Mouse (Mus musculus): ENCODE measurements at regions not wholly inside any gene's neighbourhood (a gene's known extent, or its start where the extent isn't known, plus 50 kb on each side); places are given as distances from the start of the nearest gene placed in this dataset.

DNA sequence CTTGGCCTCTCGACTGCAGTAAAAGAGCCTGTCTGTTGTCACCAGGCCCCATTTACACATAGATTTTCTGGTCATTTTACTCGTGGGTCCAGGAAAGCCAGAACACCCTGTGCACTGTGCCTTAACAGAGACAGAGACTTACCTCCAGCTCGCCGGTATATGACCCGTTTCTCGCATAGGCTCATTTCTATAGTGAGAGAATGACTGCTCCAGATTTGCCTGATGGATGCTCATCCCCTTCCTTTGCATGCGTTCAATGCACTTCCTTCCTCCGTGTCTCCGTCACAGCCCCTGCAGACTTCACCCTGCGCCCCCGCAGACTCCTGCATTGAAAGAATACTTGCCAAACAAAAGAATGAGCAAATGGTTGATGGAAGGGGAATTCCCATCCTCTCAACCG is 122.8 kb downstream of the Zfp365 start:
- Histone ChIP-seq H3K4me3 (ENCODE audit: low read depth, low read length) (no peak overlapping the region), H3K27me3 (ENCODE audit: insufficient read depth, low read length) (no peaks in the 10 kb centered on the region), H3K27ac (ENCODE audit: low read depth) (no peak overlapping the region), H3K36me3 (ENCODE audit: insufficient read depth) (no peaks in the 10 kb centered on the region), H3K9me3 (ENCODE audit: low read depth, low read length) (no peaks in the 10 kb centered on the region), H3K4me1 (ENCODE audit: insufficient read depth) (0 out of 2 replicates have a peak, but pooled peaks cover 6% of the 10 kb centered on the region), H3K4me2 (no peak overlapping the region), H3K9ac (no peak overlapping the region)
- WGBS = 67% methylated on average over 12 of the region's 12 CpGs
- ATAC-seq (ENCODE audit: insufficient read depth) = no peak
- TF ChIP-seq CTCF (IDR thresholded peaks at IDR 0.05; ENCODE audit: low read depth) = no peak
- peak; percentile 14 for DNase-seq

DNA sequence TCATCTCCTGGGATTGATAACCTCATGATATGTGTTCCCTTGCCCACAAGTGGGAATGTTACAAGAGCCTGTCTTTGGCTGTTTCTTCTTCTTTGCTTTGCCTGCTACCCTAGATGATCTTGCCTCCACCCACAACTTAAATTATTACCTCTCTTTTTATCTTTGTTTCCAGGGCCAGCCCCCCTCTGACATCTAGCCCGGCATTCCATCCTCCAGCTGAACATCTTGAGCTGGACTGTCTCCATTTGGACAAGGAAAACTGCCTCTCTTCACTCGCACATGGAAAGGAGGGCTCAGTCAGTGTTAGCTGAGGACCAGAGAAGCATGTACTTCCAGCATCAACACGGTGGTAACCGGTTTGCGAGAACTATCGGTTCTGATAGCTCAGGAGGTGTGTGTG is 124.3 kb downstream of the Zfp365 start:
- WGBS = 27% methylated on average over 6 of the region's 6 CpGs
- H3K27me3 ChIP-seq (ENCODE audit: insufficient read depth, low read length) = no peaks in the 10 kb centered on the region
- no peaks in the 10 kb centered on the region for H3K36me3 ChIP-seq (ENCODE audit: insufficient read depth)
- no peak for DNase-seq
- ATAC-seq (ENCODE audit: insufficient read depth) = peak; percentile 59; the same call in 1 of the 2 replicates
- 0 out of 2 replicates have a peak, but pooled peaks cover 6% of the 10 kb centered on the region for H3K4me1 ChIP-seq (ENCODE audit: insufficient read depth)
- no peak overlapping the region for H3K27ac ChIP-seq (ENCODE audit: low read depth)
- H3K9ac ChIP-seq = no peak overlapping the region
- H3K4me3 ChIP-seq (ENCODE audit: low read depth, low read length) = no peak overlapping the region
- H3K9me3 ChIP-seq (ENCODE audit: low read depth, low read length) = no peaks in the 10 kb centered on the region
- no peak for TF ChIP-seq CTCF (IDR thresholded peaks at IDR 0.05; ENCODE audit: low read depth)
- H3K4me2 ChIP-seq = 0 out of 2 replicates have a peak overlapping the region, but pooled peaks have one; percentile 4

DNA sequence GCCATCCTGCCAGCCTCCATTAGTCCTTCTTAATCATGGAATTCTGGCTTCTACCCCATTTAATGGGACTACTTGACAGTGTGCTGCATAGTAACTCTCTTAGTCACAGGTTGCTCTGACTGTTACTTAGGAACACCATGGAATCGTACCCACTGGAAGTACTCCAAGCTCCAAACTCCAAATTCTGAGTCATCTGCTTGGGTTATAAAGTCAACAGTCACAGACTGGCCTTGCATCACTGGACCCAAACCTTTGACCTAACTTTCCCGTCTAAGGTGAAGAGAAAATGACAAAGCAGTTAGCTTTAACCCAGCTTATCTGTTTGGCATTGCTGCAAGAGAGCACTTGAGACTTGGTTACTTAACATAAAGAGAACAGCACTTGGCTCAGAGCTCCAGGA is 126.9 kb downstream of the Zfp365 start:
- 0 out of 2 replicates have a peak, but pooled peaks cover 6% of the 10 kb centered on the region for H3K4me1 ChIP-seq (ENCODE audit: insufficient read depth)
- DNase-seq (no peak), ATAC-seq (ENCODE audit: insufficient read depth) (no peak)
- H3K4me3 ChIP-seq (ENCODE audit: low read depth, low read length) = no peak overlapping the region
- no peak overlapping the region for H3K4me2 ChIP-seq
- 49% methylated on average over 2 of the region's 2 CpGs for WGBS
- H3K9ac ChIP-seq = no peak overlapping the region
- H3K27me3 ChIP-seq (ENCODE audit: insufficient read depth, low read length) = no peaks in the 10 kb centered on the region
- no peak for TF ChIP-seq CTCF (IDR thresholded peaks at IDR 0.05; ENCODE audit: low read depth)
- no peak overlapping the region for H3K27ac ChIP-seq (ENCODE audit: low read depth)
- no peaks in the 10 kb centered on the region for H3K36me3 ChIP-seq (ENCODE audit: insufficient read depth)
- no peaks in the 10 kb centered on the region for H3K9me3 ChIP-seq (ENCODE audit: low read depth, low read length)

DNA sequence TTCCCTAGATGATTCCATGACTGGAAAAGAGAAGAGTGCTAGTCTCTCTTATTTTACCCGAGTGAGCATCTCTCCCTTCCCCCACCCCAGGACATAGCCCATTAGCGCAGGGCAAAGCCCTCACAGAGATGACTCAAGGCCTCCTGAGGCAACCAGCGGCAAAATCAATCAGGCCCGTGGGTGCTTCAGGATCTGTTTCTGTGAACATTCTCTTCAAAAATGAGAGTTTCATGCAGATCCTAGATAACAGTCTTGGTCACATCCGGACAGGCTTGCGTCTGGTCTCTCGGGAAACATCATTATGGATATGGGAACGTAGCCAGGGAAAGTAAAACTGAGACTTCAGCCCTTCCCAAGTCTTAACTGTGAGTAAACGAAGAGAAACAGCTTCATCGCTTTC is 134.1 kb downstream of the Zfp365 start:
- no peaks in the 10 kb centered on the region for H3K4me1 ChIP-seq (ENCODE audit: insufficient read depth)
- no peak for TF ChIP-seq CTCF (IDR thresholded peaks at IDR 0.05; ENCODE audit: low read depth)
- H3K27me3 ChIP-seq (ENCODE audit: insufficient read depth, low read length) = no peaks in the 10 kb centered on the region
- 0 out of 2 replicates have a peak overlapping the region, but pooled peaks have one; percentile 1 for H3K27ac ChIP-seq (ENCODE audit: low read depth)
- no peaks in the 10 kb centered on the region for H3K36me3 ChIP-seq (ENCODE audit: insufficient read depth)
- ATAC-seq (ENCODE audit: insufficient read depth) = no peak
- DNase-seq = peak; percentile 69
- H3K4me2 ChIP-seq = no peak overlapping the region
- H3K9me3 ChIP-seq (ENCODE audit: low read depth, low read length) = no peaks in the 10 kb centered on the region
- H3K4me3 ChIP-seq (ENCODE audit: low read depth, low read length) = no peak overlapping the region
- H3K9ac ChIP-seq = no peak overlapping the region
- WGBS = 61% methylated on average over 10 of the region's 10 CpGs

DNA sequence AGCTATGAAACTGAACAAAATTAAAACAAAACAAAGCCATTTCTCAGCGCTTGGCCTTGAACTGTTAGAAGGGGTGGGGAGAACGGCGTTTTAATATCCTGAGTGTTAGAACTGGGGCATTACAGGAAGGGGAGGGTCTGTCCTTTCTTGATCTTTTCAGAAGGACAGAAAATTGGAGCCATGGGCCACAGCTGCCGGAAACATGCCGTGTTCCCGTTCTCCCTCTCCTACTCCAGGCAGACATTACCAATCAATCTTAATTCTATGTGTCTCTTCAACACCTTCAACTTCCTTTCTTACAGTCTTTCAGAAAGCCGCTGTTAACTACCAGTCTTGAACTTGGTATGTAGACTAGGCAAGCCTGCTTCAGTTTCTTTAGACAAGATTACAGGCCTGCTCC is 134.7 kb downstream of the Zfp365 start:
- H3K27me3 ChIP-seq (ENCODE audit: insufficient read depth, low read length) = no peaks in the 10 kb centered on the region
- no peaks in the 10 kb centered on the region for H3K36me3 ChIP-seq (ENCODE audit: insufficient read depth)
- H3K9ac ChIP-seq = no peak overlapping the region
- H3K4me3 ChIP-seq (ENCODE audit: low read depth, low read length) = no peak overlapping the region
- no peak for TF ChIP-seq CTCF (IDR thresholded peaks at IDR 0.05; ENCODE audit: low read depth)
- no peak for ATAC-seq (ENCODE audit: insufficient read depth)
- no peak overlapping the region for H3K27ac ChIP-seq (ENCODE audit: low read depth)
- no peak overlapping the region for H3K4me2 ChIP-seq
- H3K9me3 ChIP-seq (ENCODE audit: low read depth, low read length) = no peaks in the 10 kb centered on the region
- no peaks in the 10 kb centered on the region for H3K4me1 ChIP-seq (ENCODE audit: insufficient read depth)
- DNase-seq = no peak
- WGBS = 83% methylated on average over 7 of the region's 7 CpGs

DNA sequence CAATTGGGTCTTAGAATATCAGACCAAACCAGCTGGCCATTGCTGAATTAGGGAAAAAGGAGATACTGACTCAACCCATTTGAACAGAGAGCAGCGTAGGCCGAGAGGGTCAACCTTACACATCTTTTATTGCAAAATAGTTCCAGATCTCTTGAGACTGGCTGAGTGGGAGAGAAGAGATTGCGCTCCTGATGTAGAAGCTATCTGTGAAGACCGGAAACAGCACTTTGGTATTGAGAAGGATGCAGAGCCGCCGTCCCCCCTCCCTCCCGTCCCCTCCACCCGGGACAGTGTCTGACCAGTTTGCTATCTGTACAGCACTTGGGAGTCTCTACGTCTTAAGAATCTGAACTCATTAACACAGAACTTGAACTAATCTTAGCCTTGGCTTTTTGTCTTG is 135.6 kb downstream of the Zfp365 start:
- H3K4me3 ChIP-seq (ENCODE audit: low read depth, low read length) = no peak overlapping the region
- no peaks in the 10 kb centered on the region for H3K27me3 ChIP-seq (ENCODE audit: insufficient read depth, low read length)
- no peaks in the 10 kb centered on the region for H3K9me3 ChIP-seq (ENCODE audit: low read depth, low read length)
- 85% methylated on average over 9 of the region's 9 CpGs for WGBS
- ATAC-seq (ENCODE audit: insufficient read depth) (no peak), DNase-seq (no peak)
- H3K4me2 ChIP-seq = no peak overlapping the region
- H3K4me1 ChIP-seq (ENCODE audit: insufficient read depth) = no peaks in the 10 kb centered on the region
- no peak overlapping the region for H3K9ac ChIP-seq
- no peak for TF ChIP-seq CTCF (IDR thresholded peaks at IDR 0.05; ENCODE audit: low read depth)
- no peaks in the 10 kb centered on the region for H3K36me3 ChIP-seq (ENCODE audit: insufficient read depth)
- no peak overlapping the region for H3K27ac ChIP-seq (ENCODE audit: low read depth)

DNA sequence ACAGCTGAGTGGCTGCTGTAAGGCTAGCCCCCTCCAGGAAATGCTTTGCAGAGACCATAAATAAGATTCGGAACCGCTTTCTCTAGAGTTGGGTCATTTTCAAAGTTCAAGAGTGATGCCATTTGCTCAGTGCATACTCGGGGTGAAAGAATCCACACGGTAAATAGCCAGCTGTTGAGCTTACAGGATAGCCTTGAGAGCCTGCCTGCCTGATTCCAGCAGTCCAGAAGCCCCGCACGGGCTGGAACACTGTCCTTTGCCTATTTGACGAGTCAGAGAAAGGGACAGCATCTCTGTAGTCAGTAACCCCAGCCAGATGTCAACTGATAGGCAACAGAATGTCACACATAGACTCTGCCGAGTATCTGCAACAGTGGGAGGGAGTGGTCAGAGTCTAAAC is 140.7 kb downstream of the Zfp365 start:
- no peaks in the 10 kb centered on the region for H3K27me3 ChIP-seq (ENCODE audit: insufficient read depth, low read length)
- no peak for DNase-seq
- no peaks in the 10 kb centered on the region for H3K9me3 ChIP-seq (ENCODE audit: low read depth, low read length)
- TF ChIP-seq CTCF (IDR thresholded peaks at IDR 0.05; ENCODE audit: low read depth) = no peak
- no peak overlapping the region for H3K4me3 ChIP-seq (ENCODE audit: low read depth, low read length)
- no peak for ATAC-seq (ENCODE audit: insufficient read depth)
- 63% methylated on average over 8 of the region's 8 CpGs for WGBS
- no peak overlapping the region for H3K9ac ChIP-seq
- no peak overlapping the region for H3K27ac ChIP-seq (ENCODE audit: low read depth)
- no peaks in the 10 kb centered on the region for H3K36me3 ChIP-seq (ENCODE audit: insufficient read depth)
- H3K4me2 ChIP-seq = no peak overlapping the region
- no peaks in the 10 kb centered on the region for H3K4me1 ChIP-seq (ENCODE audit: insufficient read depth)

DNA sequence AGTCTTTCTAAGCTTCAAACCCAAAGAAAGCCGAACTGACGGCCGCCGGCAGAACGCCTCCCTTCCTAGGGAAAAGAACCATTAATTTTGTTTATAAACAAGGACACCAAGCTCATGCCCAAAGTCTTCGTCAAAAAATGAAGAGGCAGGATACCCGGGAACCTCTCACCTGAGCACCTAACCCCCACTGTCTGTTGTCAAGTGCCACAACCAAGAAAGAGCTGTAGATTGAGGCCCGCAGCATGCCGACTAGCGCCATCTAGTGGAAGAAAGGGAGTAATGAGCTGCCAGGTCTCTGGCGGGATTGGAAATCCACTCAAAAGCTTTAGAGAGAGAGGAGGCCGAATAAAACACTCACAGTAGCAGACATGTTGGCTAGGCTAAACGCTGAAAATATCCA is 146.4 kb downstream of the Zfp365 start:
- peak; percentile 83 for DNase-seq
- 37% methylated on average over 13 of the region's 13 CpGs for WGBS

More for the DNA sequence above, 146.4 kb downstream of the Zfp365 start:
- no peak overlapping the region for H3K9ac ChIP-seq
- no peaks in the 10 kb centered on the region for H3K27me3 ChIP-seq (ENCODE audit: insufficient read depth, low read length)
- H3K4me2 ChIP-seq = no peak overlapping the region
- TF ChIP-seq CTCF (IDR thresholded peaks at IDR 0.05; ENCODE audit: low read depth) = peak; percentile 89
- no peaks in the 10 kb centered on the region for H3K9me3 ChIP-seq (ENCODE audit: low read depth, low read length)
- no peak overlapping the region for H3K4me3 ChIP-seq (ENCODE audit: low read depth, low read length)
- H3K4me1 ChIP-seq (ENCODE audit: insufficient read depth) = no peaks in the 10 kb centered on the region
- H3K36me3 ChIP-seq (ENCODE audit: insufficient read depth) = no peaks in the 10 kb centered on the region
- ATAC-seq (ENCODE audit: insufficient read depth) = no peak
- H3K27ac ChIP-seq (ENCODE audit: low read depth) = no peak overlapping the region
